Mouse (Mus musculus) ES-E14 (cell line): ENCODE measurements around the gene Capg. TPM values are rescaled to one million over a fixed set of nuclear protein-coding genes. Genes with fewer than 3 reads are reported as not detected.

Experiments used
- DNase-seq: peaks from one replicate; pipeline ENCODE4 v3.0.0-alpha.2; 2013; ENCODE audit warnings: low read depth, low spot score
- H3K27ac ChIP-seq: 2 replicates; pipeline ENCODE4 v1.5.1; 2012; ENCODE audit warnings: low read depth, mild to moderate bottlenecking, low read length, moderate library complexity, mixed read lengths; ENCODE audit not compliant: poor library complexity, insufficient read depth, severe bottlenecking
- H3K36me3 ChIP-seq: 2 replicates; pipeline ENCODE4 v1.6.1; 2012; ENCODE audit warnings: mild to moderate bottlenecking, low read length, moderate library complexity, mixed read lengths; ENCODE audit not compliant: control insufficient read depth, poor library complexity, insufficient read depth, severe bottlenecking
- H3K4me1 ChIP-seq, 2 experiments: fragments of 150-350 bp in 1 of 2; sonication (generic) in 1 of 2; 2 replicates each; pipeline ENCODE4 v1.6.1; 2012; ENCODE audit warnings: low read length in 2 of 2, mild to moderate bottlenecking in 1 of 2, mixed read lengths in 1 of 2; ENCODE audit not compliant: control insufficient read depth in 2 of 2, insufficient read depth in 2 of 2, poor library complexity in 1 of 2
- H3K4me3 ChIP-seq, 2 experiments: fragments of 150-350 bp in 1 of 2; sonication (generic) in 1 of 2; 2 replicates each; pipeline ENCODE4 v1.5.1; 2012; ENCODE audit warnings: low read length in 2 of 2, low read depth in 1 of 2, mild to moderate bottlenecking in 1 of 2, mixed read lengths in 1 of 2; ENCODE audit not compliant: insufficient read depth in 1 of 2, poor library complexity in 1 of 2, severe bottlenecking in 1 of 2
- H3K9ac ChIP-seq: 2 replicates; pipeline ENCODE4 v1.6.1; 2012; ENCODE audit warnings: low read depth, mild to moderate bottlenecking, low read length, mixed read lengths; ENCODE audit not compliant: poor library complexity, insufficient read depth, severe bottlenecking
- H3K9me3 ChIP-seq: fragments of 150-350 bp; sonication (generic); 2 replicates; pipeline ENCODE4 v1.6.1; 2012; ENCODE audit warnings: low read depth, mild to moderate bottlenecking, low read length; ENCODE audit not compliant: control insufficient read depth, insufficient read depth
- CHD2 ChIP-seq: IDR thresholded peaks from 2 replicates; pipeline ENCODE4 v1.6.1; 2014; ENCODE audit warnings: mild to moderate bottlenecking, low read depth, low read length, inconsistent platforms
- HCFC1 ChIP-seq: IDR thresholded peaks from 2 replicates; pipeline ENCODE4 v1.6.1; 2012; ENCODE audit warnings: low read length, inconsistent platforms, borderline replicate concordance; ENCODE audit not compliant: insufficient read depth
- MAFK ChIP-seq: IDR thresholded peaks from 2 replicates; pipeline ENCODE4 v1.6.1; 2014; ENCODE audit warnings: mild to moderate bottlenecking, low read depth, low read length, inconsistent platforms; ENCODE audit not compliant: insufficient read depth
- ZC3H11A ChIP-seq: IDR thresholded peaks from 2 replicates; pipeline ENCODE4 v1.6.1; 2012; ENCODE audit warnings: low read depth, mild to moderate bottlenecking, inconsistent platforms, low read length, borderline replicate concordance
- ZNF384 ChIP-seq: IDR thresholded peaks from 2 replicates; pipeline ENCODE4 v1.6.1; 2012; ENCODE audit warnings: low read depth, low read length, inconsistent platforms
- in situ Hi-C, 2 experiments: fragments of 600-800 bp; cut with MboI; formaldehyde crosslinking; loops; one replicate each; pipeline ENCODE4 v1.15.1; 2025; ENCODE audit warnings: low sequenced_read_pairs in 2 of 2, inconsistent platforms in 1 of 2; ENCODE audit not compliant: unreplicated experiment in 2 of 2
- total RNA-seq: library from RNA; depleted of rRNA; stranded (reverse); fragments of 300-350 nt; gene quantifications from 2 replicates; pipeline ENCODE4 v1.2.3, GENCODE M21; 2012

Gene Capg
- total RNA-seq, 1 experiment = 58.4 TPM

GRCm38 (mm10) chr6:72576041-72576440 is 31.9 kb downstream of the Capg start:
- H3K4me3 ChIP-seq = no peak overlapping the region
- H3K9me3 ChIP-seq = no peaks in the 10 kb centered on the region
- H3K36me3 ChIP-seq = no peaks in the 10 kb centered on the region
- H3K4me1 ChIP-seq = no peaks in the 10 kb centered on the region
- DNase-seq = no peak
- TF ChIP-seq CHD2 (no peak), HCFC1 (no peak), ZNF384 (no peak), MAFK (no peak), ZC3H11A (no peak)
- H3K9ac ChIP-seq = no peak overlapping the region
- H3K27ac ChIP-seq = no peak overlapping the region
- in situ Hi-C loops = no loop called here

DNA sequence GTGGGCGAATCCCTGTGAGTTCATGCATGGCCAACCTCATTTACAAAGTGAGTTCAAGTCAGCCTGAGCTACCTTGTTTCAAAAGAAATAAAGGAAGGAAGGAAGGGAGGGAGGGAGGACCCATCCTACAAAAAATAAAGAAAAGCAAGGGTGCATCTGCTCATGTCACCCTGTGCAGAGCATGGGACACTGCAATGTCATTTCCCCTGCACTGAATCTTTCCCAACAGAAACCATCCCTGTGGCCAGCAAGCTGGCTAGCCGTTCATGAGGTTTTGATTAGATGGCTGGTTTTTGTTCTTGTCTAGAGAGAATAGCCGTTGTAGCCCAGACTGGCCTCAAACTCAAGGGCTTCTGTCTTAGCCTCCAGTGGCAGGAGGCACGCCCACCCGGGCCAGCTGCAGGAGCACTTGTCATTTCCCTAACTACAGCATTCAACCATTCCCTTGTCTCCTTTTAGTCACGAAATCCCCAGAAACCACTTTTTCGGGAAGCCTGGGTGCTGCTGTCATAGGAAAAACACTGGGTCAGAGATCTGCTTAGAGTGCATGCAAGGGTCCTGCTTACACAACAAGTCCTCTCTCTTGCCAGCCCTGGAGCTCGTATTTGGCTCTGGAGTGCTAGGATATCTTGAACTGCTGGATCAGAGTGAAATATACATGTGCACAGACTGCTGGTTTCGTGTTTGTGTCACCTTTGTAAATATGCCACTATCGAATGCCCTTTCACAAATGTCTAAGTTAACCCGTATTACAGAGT is 37.6 kb downstream of the Capg start:
- in situ Hi-C loops = no loop called here
- no peak for DNase-seq
- no peaks in the 10 kb centered on the region; a peak in 1 of 4 replicates for H3K4me1 ChIP-seq
- no peak overlapping the region for H3K27ac ChIP-seq
- TF ChIP-seq CHD2 (no peak), ZNF384 (no peak), HCFC1 (no peak), ZC3H11A (no peak), MAFK (no peak)
- H3K9ac ChIP-seq = no peak overlapping the region
- no peaks in the 10 kb centered on the region for H3K9me3 ChIP-seq
- no peaks in the 10 kb centered on the region for H3K36me3 ChIP-seq
- H3K4me3 ChIP-seq = no peak overlapping the region

GRCm38 (mm10) chr6:72583211-72583839 is 39.1 kb downstream of the Capg start:
- Histone ChIP-seq H3K4me3 (no peak overlapping the region), H3K4me1 (no peaks in the 10 kb centered on the region; a peak in 1 of 4 replicates), H3K9ac (no peak overlapping the region), H3K27ac (no peak overlapping the region), H3K9me3 (no peaks in the 10 kb centered on the region), H3K36me3 (no peaks in the 10 kb centered on the region)
- DNase-seq = no peak
- in situ Hi-C loops = no loop called here
- TF ChIP-seq CHD2 = no peak
- TF ChIP-seq MAFK = no peak
- TF ChIP-seq ZC3H11A = no peak
- TF ChIP-seq HCFC1 = no peak
- no peak for TF ChIP-seq ZNF384

DNA sequence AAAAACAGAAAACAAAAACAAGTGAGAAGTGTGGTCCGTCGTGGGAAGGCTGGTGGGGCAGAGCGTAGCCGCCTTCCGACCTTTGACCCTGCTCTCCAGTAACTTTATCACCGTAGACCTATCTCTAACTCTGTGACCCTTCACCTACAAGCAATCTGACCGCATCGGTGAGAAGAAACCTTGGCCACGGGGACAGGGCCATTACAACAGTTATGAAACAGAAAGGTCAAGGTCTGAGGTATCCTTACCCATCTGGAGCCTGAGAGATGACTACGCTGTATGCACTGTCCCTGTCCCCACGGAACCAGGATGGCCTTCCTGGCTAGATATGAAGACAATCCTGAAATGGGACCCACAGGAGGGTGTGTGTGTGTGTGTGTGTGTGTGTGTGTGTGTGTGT is 40.0 kb downstream of the Capg start:
- TF ChIP-seq ZNF384 (no peak), CHD2 (no peak), MAFK (no peak), ZC3H11A (no peak), HCFC1 (no peak)
- Histone ChIP-seq H3K9ac (no peak overlapping the region), H3K4me1 (no peaks in the 10 kb centered on the region; a peak in 1 of 4 replicates), H3K4me3 (no peak overlapping the region), H3K9me3 (no peaks in the 10 kb centered on the region), H3K27ac (no peak overlapping the region), H3K36me3 (no peaks in the 10 kb centered on the region)
- in situ Hi-C loops = no loop called here
- no peak for DNase-seq
